Mouse (Mus musculus): ENCODE measurements around the gene Nup160. TPM values are rescaled to one million over a fixed set of nuclear protein-coding genes. Genes with fewer than 3 reads are reported as not detected.

Nup160 gene
- polyA plus RNA-seq, 1 experiment = 3.5 TPM

DNA sequence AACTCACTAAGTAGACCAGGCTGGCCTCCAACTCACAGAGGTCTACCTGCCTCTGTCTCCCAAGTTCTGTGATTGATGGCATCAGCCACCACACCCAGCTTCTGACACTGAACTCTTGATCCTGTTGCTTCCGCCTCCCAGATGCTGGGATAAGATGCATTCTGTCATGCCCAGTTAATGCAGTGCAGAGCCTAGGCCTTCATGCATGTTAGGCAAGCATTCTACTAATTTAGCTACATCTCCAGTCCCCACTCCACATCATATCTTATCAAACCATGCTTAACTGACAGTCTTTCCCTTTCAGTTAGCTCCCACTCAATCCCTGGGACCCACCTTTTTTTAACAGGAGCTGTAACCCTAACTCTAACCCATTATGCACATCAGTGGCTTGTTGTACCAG lies 16.1 kb upstream of the Nup160 start:
- Histone ChIP-seq H3K4me1 (ENCODE audit: control insufficient read depth, insufficient read depth, insufficient read length, low read length) (peaks cover 9% of the 10 kb centered on the region), H3K27ac (ENCODE audit: insufficient read depth, low read depth, low read length) (peak overlapping the region; percentile 24; the same call in 1 of the 2 replicates), H3K36me3 (ENCODE audit: control insufficient read depth, insufficient read depth, low read length) (no peaks in the 10 kb centered on the region), H3K27me3 (ENCODE audit: control insufficient read depth, insufficient read depth, low read length) (no peaks in the 10 kb centered on the region), H3K4me3 (ENCODE audit: low read depth, low read length) (no peak overlapping the region)
- no peak for TF ChIP-seq CTCF (IDR thresholded peaks at IDR 0.05; ENCODE audit: extremely low read depth, insufficient read length, insufficient replicate concordance, low read depth, low read length)
- no peak for TF ChIP-seq POLR2A (IDR thresholded peaks at IDR 0.05; ENCODE audit: low read depth, low read length)
- WGBS = 69% methylated on average over 1 of the region's 1 CpGs

DNA sequence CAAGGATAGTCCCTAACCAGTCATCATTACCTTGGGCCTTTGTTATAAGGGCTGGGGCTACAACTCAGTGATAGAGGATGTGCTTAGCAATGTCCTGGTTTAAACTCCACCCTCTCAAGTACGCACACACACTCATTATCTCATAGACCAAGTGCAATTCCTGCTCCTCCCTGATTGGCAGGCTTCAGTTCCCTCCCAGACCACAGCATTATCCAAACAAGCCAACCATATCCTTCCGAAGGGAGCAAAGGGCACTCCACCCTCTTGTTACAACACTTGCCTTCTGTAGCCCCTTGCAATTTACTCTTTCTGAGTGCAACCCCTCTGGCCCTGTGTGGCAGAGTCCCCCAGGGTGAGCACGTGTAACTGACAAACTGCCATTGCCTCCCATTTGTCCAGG lies 15.6 kb upstream of the Nup160 start:
- 15% methylated on average over 3 of the region's 3 CpGs for WGBS
- Histone ChIP-seq H3K4me3 (ENCODE audit: low read depth, low read length) (no peak overlapping the region), H3K27ac (ENCODE audit: insufficient read depth, low read depth, low read length) (peak overlapping the region; percentile 24; the same call in 1 of the 2 replicates), H3K27me3 (ENCODE audit: control insufficient read depth, insufficient read depth, low read length) (no peaks in the 10 kb centered on the region), H3K36me3 (ENCODE audit: control insufficient read depth, insufficient read depth, low read length) (no peaks in the 10 kb centered on the region), H3K4me1 (ENCODE audit: control insufficient read depth, insufficient read depth, insufficient read length, low read length) (peaks cover 9% of the 10 kb centered on the region)
- TF ChIP-seq POLR2A (IDR thresholded peaks at IDR 0.05; ENCODE audit: low read depth, low read length) (no peak), CTCF (IDR thresholded peaks at IDR 0.05; ENCODE audit: extremely low read depth, insufficient read length, insufficient replicate concordance, low read depth, low read length) (no peak)

DNA sequence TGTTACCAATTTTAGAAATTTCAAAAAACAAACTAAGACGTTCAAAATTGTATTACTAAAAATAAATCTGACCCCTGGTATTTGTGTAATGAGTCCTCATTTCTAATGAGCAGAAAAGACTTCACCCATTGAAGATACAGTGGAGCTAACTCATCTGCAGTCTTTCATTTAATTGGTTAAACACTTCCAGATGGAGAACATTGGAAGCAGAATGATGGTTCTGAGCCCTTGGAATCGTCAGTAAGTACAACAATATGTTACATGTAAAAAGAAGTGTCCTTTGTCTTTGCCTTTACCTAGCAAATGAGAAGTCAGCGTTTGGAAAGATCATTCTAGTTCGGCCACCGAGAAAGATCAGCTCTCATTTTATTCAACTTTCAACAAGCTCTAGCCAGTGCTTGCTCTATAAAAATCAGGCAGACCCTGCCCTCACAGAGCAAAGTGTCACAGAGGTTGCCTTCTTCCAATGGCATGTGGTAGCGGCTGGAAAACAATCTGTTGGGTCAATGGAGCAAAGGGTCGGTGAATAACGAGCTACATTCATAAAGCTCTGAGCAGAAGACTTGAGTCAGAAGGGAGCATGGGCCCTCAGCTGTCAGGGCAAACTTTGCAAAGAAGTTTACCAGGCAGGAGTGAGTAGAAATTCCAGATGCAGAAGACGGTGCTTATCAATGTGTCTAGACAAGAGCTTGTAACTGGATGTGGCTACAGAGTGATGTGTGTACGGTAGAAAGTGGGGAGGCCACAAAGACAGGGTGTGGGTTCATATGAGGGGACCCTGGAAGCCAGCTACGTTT lies 10.2 kb upstream of the Nup160 start:
- H3K4me1 ChIP-seq (ENCODE audit: control insufficient read depth, insufficient read depth, insufficient read length, low read length) = no peaks in the 10 kb centered on the region; the same call in none of the 2 replicates
- TF ChIP-seq CTCF (IDR thresholded peaks at IDR 0.05; ENCODE audit: extremely low read depth, insufficient read length, insufficient replicate concordance, low read depth, low read length) (no peak), POLR2A (IDR thresholded peaks at IDR 0.05; ENCODE audit: low read depth, low read length) (no peak)
- H3K4me3 ChIP-seq (ENCODE audit: low read depth, low read length) = no peak overlapping the region
- WGBS = 66% methylated on average over 11 of the region's 11 CpGs
- no peak overlapping the region for H3K27ac ChIP-seq (ENCODE audit: insufficient read depth, low read depth, low read length)
- no peaks in the 10 kb centered on the region for H3K27me3 ChIP-seq (ENCODE audit: control insufficient read depth, insufficient read depth, low read length)
- no peaks in the 10 kb centered on the region for H3K36me3 ChIP-seq (ENCODE audit: control insufficient read depth, insufficient read depth, low read length)

GRCm38 (mm10) chr2:90667388-90668265 lies 9.4 kb upstream of the Nup160 start:
- Histone ChIP-seq H3K27ac (ENCODE audit: insufficient read depth, low read depth, low read length) (no peak overlapping the region), H3K27me3 (ENCODE audit: control insufficient read depth, insufficient read depth, low read length) (no peaks in the 10 kb centered on the region), H3K4me1 (ENCODE audit: control insufficient read depth, insufficient read depth, insufficient read length, low read length) (no peaks in the 10 kb centered on the region; the same call in none of the 2 replicates), H3K36me3 (ENCODE audit: control insufficient read depth, insufficient read depth, low read length) (no peaks in the 10 kb centered on the region), H3K4me3 (ENCODE audit: low read depth, low read length) (no peak overlapping the region)
- 13% methylated on average over 21 of the region's 21 CpGs for whole genome bisulfite sequencing
- no peak for TF ChIP-seq CTCF (IDR thresholded peaks at IDR 0.05; ENCODE audit: extremely low read depth, insufficient read length, insufficient replicate concordance, low read depth, low read length)
- TF ChIP-seq POLR2A (IDR thresholded peaks at IDR 0.05; ENCODE audit: low read depth, low read length) = no peak

DNA sequence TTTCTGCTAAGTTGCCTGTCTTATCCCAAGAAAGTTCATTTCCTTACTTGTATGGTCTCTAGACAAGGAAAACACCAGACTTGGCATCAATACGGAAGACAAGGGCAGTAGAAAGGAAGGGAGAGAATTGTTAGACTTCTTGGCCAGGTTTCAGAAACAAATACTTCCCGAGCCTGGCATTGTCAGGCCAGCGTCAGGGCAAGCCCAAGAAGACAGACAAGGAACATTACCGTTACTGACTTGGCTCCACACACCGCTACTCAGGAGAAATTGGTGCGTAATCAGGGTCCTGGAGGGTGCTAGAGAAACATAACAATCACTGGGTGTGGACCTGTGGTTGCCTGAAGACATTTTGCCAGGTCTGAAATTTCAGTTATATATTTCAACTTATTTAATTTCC lies 6.7 kb upstream of the Nup160 start:
- no peak for TF ChIP-seq CTCF (IDR thresholded peaks at IDR 0.05; ENCODE audit: extremely low read depth, insufficient read length, insufficient replicate concordance, low read depth, low read length)
- TF ChIP-seq POLR2A (IDR thresholded peaks at IDR 0.05; ENCODE audit: low read depth, low read length) = no peak
- 79% methylated on average over 6 of the region's 6 CpGs for WGBS
- H3K27ac ChIP-seq (ENCODE audit: insufficient read depth, low read depth, low read length) = no peak overlapping the region

DNA sequence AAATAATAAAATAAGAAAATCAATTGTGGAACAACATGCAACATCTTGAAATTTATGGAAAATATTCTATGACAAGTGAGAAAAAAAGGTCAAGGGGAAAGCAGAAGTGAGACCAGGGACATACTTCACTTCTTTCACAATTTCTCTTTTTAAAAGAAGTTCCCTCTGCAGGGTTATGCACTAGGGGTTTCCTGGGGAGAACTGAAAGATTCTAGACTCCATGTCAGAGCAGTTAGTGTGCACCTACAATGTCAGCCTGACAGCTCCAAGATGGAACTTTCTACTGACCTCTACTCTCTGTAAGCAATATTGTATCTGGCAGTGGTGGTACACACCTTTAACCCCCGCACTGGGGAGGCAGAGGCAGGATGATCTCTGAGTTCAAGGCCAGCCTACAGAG lies 3.7 kb upstream of the Nup160 start:
- Histone ChIP-seq H3K4me3 (ENCODE audit: low read depth, low read length) (no peak overlapping the region), H3K27me3 (ENCODE audit: control insufficient read depth, insufficient read depth, low read length) (no peaks in the 10 kb centered on the region), H3K27ac (ENCODE audit: insufficient read depth, low read depth, low read length) (no peak overlapping the region; the same call in 1 of the 2 replicates), H3K4me1 (ENCODE audit: control insufficient read depth, insufficient read depth, insufficient read length, low read length) (no peaks in the 10 kb centered on the region; the same call in none of the 2 replicates), H3K36me3 (ENCODE audit: control insufficient read depth, insufficient read depth, low read length) (no peaks in the 10 kb centered on the region)
- WGBS = 94% methylated on average over 1 of the region's 1 CpGs
- TF ChIP-seq CTCF (IDR thresholded peaks at IDR 0.05; ENCODE audit: extremely low read depth, insufficient read length, insufficient replicate concordance, low read depth, low read length) = no peak
- TF ChIP-seq POLR2A (IDR thresholded peaks at IDR 0.05; ENCODE audit: low read depth, low read length) = no peak

More for the DNA sequence above, 6.7 kb upstream of the Nup160 start:
- Histone ChIP-seq H3K4me3 (ENCODE audit: low read depth, low read length) (no peak overlapping the region), H3K27me3 (ENCODE audit: control insufficient read depth, insufficient read depth, low read length) (no peaks in the 10 kb centered on the region), H3K36me3 (ENCODE audit: control insufficient read depth, insufficient read depth, low read length) (no peaks in the 10 kb centered on the region), H3K4me1 (ENCODE audit: control insufficient read depth, insufficient read depth, insufficient read length, low read length) (no peaks in the 10 kb centered on the region; the same call in none of the 2 replicates)

DNA sequence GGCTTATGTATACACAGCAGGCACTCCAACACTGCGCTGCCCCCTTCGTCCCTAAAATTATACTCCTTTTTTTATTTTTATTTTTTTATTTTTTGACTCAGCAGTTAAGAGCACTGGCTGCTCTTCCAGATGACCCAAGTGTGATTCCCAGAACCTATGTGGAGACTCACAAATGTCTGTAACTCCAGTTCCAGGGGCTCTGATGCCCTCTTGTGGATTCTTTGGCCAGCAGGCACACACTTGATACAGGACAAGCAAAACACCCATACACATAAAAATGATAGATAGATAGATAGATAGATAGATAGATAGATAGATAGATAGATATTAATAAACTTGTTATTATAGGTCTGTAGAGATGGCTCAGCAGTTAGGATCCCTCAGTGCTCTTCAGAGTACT lies 2.5 kb upstream of the Nup160 start:
- H3K27me3 ChIP-seq (ENCODE audit: control insufficient read depth, insufficient read depth, low read length) = no peaks in the 10 kb centered on the region
- no peak overlapping the region for H3K27ac ChIP-seq (ENCODE audit: insufficient read depth, low read depth, low read length)
- 94% methylated on average over 2 of the region's 2 CpGs for WGBS
- H3K4me1 ChIP-seq (ENCODE audit: control insufficient read depth, insufficient read depth, insufficient read length, low read length) = no peaks in the 10 kb centered on the region; the same call in 1 of the 2 replicates
- no peaks in the 10 kb centered on the region for H3K36me3 ChIP-seq (ENCODE audit: control insufficient read depth, insufficient read depth, low read length)
- H3K4me3 ChIP-seq (ENCODE audit: low read depth, low read length) = no peak overlapping the region
- TF ChIP-seq POLR2A (IDR thresholded peaks at IDR 0.05; ENCODE audit: low read depth, low read length) (no peak), CTCF (IDR thresholded peaks at IDR 0.05; ENCODE audit: extremely low read depth, insufficient read length, insufficient replicate concordance, low read depth, low read length) (no peak)
